Mouse (Mus musculus) MEL (cell line): ENCODE data around the gene Atp5h. TPM values are rescaled to one million over a fixed set of nuclear protein-coding genes. Genes with fewer than 3 reads are reported as not detected.

ENCODE experiments used
- DNase-seq: peaks from one replicate; pipeline ENCODE4 v3.0.0; 2011; ENCODE audit warnings: low read depth, low spot score
- H3K27ac ChIP-seq: 2 replicates; pipeline ENCODE4 v1.5.1; 2012; ENCODE audit warnings: low read depth, mild to moderate bottlenecking, control low read depth, low read length, moderate library complexity; ENCODE audit not compliant: control insufficient read depth
- H3K27me3 ChIP-seq, 2 experiments: fragments of 150-350 bp in 1 of 2; sonication (generic) in 1 of 2; 2 replicates each; pipeline ENCODE4 v1.6.1; 2012; ENCODE audit warnings: low read length in 2 of 2, mild to moderate bottlenecking in 2 of 2, improper control_type of control experiment in 1 of 2, moderate library complexity in 1 of 2; ENCODE audit not compliant: insufficient read depth in 2 of 2, control insufficient read depth in 1 of 2
- H3K36me3 ChIP-seq, 2 experiments: 2 replicates each; pipeline ENCODE4 v1.6.1; 2012 to 2014; ENCODE audit warnings: low read length in 2 of 2, improper control_type of control experiment in 1 of 2, inconsistent platforms in 1 of 2, mild to moderate bottlenecking in 1 of 2; ENCODE audit not compliant: insufficient read depth in 2 of 2, control insufficient read depth in 1 of 2
- H3K4me1 ChIP-seq, 2 experiments: fragments of 150-350 bp in 1 of 2; sonication (generic) in 1 of 2; 2 replicates each; pipeline ENCODE4 v1.6.1; 2012; ENCODE audit warnings: low read length in 2 of 2, improper control_type of control experiment in 1 of 2, mild to moderate bottlenecking in 1 of 2; ENCODE audit not compliant: insufficient read depth in 2 of 2, control insufficient read depth in 1 of 2
- H3K4me3 ChIP-seq, 2 experiments: fragments of 150-350 bp in 1 of 2; sonication (generic) in 1 of 2; 2 replicates each; pipeline ENCODE4 v1.5.1; 2012; ENCODE audit warnings: low read depth in 2 of 2, low read length in 2 of 2, mild to moderate bottlenecking in 2 of 2, moderate library complexity in 2 of 2, control low read depth in 1 of 2, improper control_type of control experiment in 1 of 2; ENCODE audit not compliant: control insufficient read depth in 1 of 2, insufficient read depth in 1 of 2
- H3K79me2 ChIP-seq: 2 replicates; pipeline ENCODE4 v1.6.1; 2012; ENCODE audit warnings: mild to moderate bottlenecking, low read length, moderate library complexity; ENCODE audit not compliant: control insufficient read depth, poor library complexity, insufficient read depth
- H3K9ac ChIP-seq: 2 replicates; pipeline ENCODE4 v1.6.1; 2012; ENCODE audit warnings: low read depth, mild to moderate bottlenecking, control low read depth, low read length, moderate library complexity; ENCODE audit not compliant: control insufficient read depth, poor library complexity, severe bottlenecking
- H3K9me3 ChIP-seq: fragments of 150-350 bp; sonication (generic); replicated peaks from 2 replicates; pipeline ENCODE4 v1.6.1; 2012; ENCODE audit warnings: mild to moderate bottlenecking, low read length, improper control_type of control experiment, moderate library complexity; ENCODE audit not compliant: insufficient read depth
- BHLHE40 ChIP-seq: IDR thresholded peaks from 2 replicates; pipeline ENCODE4 v1.6.1; 2012; ENCODE audit warnings: low read depth, mild to moderate bottlenecking, inconsistent platforms, low read length, improper control_type of control experiment, borderline replicate concordance
- CHD1 ChIP-seq: IDR thresholded peaks from 2 replicates; pipeline ENCODE4 v1.6.1; 2012; ENCODE audit warnings: low read depth, mild to moderate bottlenecking, inconsistent platforms, low read length, improper control_type of control experiment
- CTCF ChIP-seq, 3 experiments: IDR thresholded peaks in 2 of 3; conservative IDR thresholded peaks in 1 of 3; 2 replicates each; pipeline ENCODE4 v1.5.1; 2011 to 2012; ENCODE audit warnings: low read length in 3 of 3, low read depth in 2 of 3, mild to moderate bottlenecking in 2 of 3, improper control_type of control experiment in 1 of 3, inconsistent platforms in 1 of 3, mixed read lengths in 1 of 3, moderate library complexity in 1 of 3; ENCODE audit not compliant: control insufficient read depth in 1 of 3, insufficient read depth in 1 of 3, poor library complexity in 1 of 3, severe bottlenecking in 1 of 3
- GATA1 ChIP-seq: IDR thresholded peaks from 2 replicates; pipeline ENCODE4 v1.6.1; 2011; ENCODE audit warnings: low read depth, low read length, improper control_type of control experiment
- JUND ChIP-seq: IDR thresholded peaks from 2 replicates; pipeline ENCODE4 v1.6.1; 2011; ENCODE audit warnings: low read depth, mild to moderate bottlenecking, improper control_type of control experiment, low read length
- KAT2A ChIP-seq: conservative IDR thresholded peaks from 2 replicates; pipeline ENCODE4 v1.6.1; 2012; ENCODE audit warnings: low read depth, low read length, improper control_type of control experiment, inconsistent platforms
- MAFK ChIP-seq: IDR thresholded peaks from 2 replicates; pipeline ENCODE4 v1.6.1; 2011; ENCODE audit warnings: low read depth, mild to moderate bottlenecking, low read length, improper control_type of control experiment, borderline replicate concordance
- MEF2A ChIP-seq: IDR thresholded peaks from 2 replicates; pipeline ENCODE4 v1.6.1; 2014; ENCODE audit warnings: low read depth, mild to moderate bottlenecking, inconsistent platforms, low read length, improper control_type of control experiment; ENCODE audit not compliant: poor library complexity, insufficient replicate concordance, severe bottlenecking; ENCODE audit errors: extremely low read depth
- MYB ChIP-seq: IDR thresholded peaks from 2 replicates; pipeline ENCODE4 v1.6.1; 2011; ENCODE audit warnings: mild to moderate bottlenecking, low read depth, low read length, improper control_type of control experiment
- NELFE ChIP-seq: IDR thresholded peaks from 2 replicates; pipeline ENCODE4 v1.6.1; 2011; ENCODE audit warnings: low read depth, low read length, improper control_type of control experiment
- NRF1 ChIP-seq: IDR thresholded peaks from 2 replicates; pipeline ENCODE4 v1.6.1; 2014; ENCODE audit warnings: low read depth, mild to moderate bottlenecking, inconsistent platforms, low read length, improper control_type of control experiment, moderate library complexity; ENCODE audit not compliant: poor library complexity, insufficient read depth, severe bottlenecking
- POLR2A ChIP-seq, 2 experiments: IDR thresholded peaks; 2 replicates each; pipeline ENCODE4 v1.6.1; 2011 to 2012; ENCODE audit warnings: low read length in 2 of 2, mild to moderate bottlenecking in 2 of 2, control low read depth in 1 of 2, improper control_type of control experiment in 1 of 2, low read depth in 1 of 2, moderate library complexity in 1 of 2; ENCODE audit not compliant: control insufficient read depth in 1 of 2, insufficient read depth in 1 of 2, poor library complexity in 1 of 2
- SIN3A ChIP-seq: IDR thresholded peaks from 2 replicates; pipeline ENCODE4 v1.6.1; 2012; ENCODE audit warnings: low read length, improper control_type of control experiment, inconsistent platforms
- TAL1 ChIP-seq: IDR thresholded peaks from 2 replicates; pipeline ENCODE4 v1.6.1; 2012; ENCODE audit warnings: mild to moderate bottlenecking, inconsistent platforms, low read length, moderate library complexity, mixed read lengths
- TBP ChIP-seq: IDR thresholded peaks from 2 replicates; pipeline ENCODE4 v1.8.0; 2011; ENCODE audit warnings: low read depth, low read length, improper control_type of control experiment
- TCF12 ChIP-seq: IDR thresholded peaks from 2 replicates; pipeline ENCODE4 v1.6.1; 2014; ENCODE audit warnings: low read depth, mild to moderate bottlenecking, inconsistent platforms, low read length, improper control_type of control experiment, moderate library complexity
- UBTF ChIP-seq: IDR thresholded peaks from 2 replicates; pipeline ENCODE4 v1.6.1; 2012; ENCODE audit warnings: low read depth, mild to moderate bottlenecking, inconsistent platforms, low read length, improper control_type of control experiment, moderate library complexity, borderline replicate concordance; ENCODE audit not compliant: insufficient read depth
- USF1 ChIP-seq: IDR thresholded peaks from 2 replicates; pipeline ENCODE4 v1.6.1; 2014; ENCODE audit warnings: low read depth, mild to moderate bottlenecking, inconsistent platforms, low read length, improper control_type of control experiment, moderate library complexity
- ZKSCAN1 ChIP-seq: IDR thresholded peaks from 2 replicates; pipeline ENCODE4 v1.6.1; 2012; ENCODE audit warnings: low read depth, mild to moderate bottlenecking, inconsistent platforms, low read length, improper control_type of control experiment, moderate library complexity
- polyA plus RNA-seq, 2 experiments: library from polyadenylated mRNA; stranded (reverse) in 1 of 2; unstranded in 1 of 2; fragments of >175 nt in 1 of 2; fragments of >200 nt in 1 of 2; gene quantifications; 2 replicates each; pipeline versions ENCODE4 v1.2.1 to v1.2.4; 2012; ENCODE audit warnings: low replicate concordance in 2 of 2, low read depth in 1 of 2; ENCODE audit not compliant: insufficient read length in 2 of 2, insufficient read depth in 1 of 2, missing spikeins in 1 of 2
- total RNA-seq: library from RNA; depleted of rRNA; stranded (reverse); fragments of 300-350 nt; gene quantifications from 2 replicates; pipeline ENCODE4 v1.2.3, GENCODE M21; 2012

Gene Atp5h
- total and polyA plus RNA-seq, 3 experiments = 525 to 1,715 (median 706) TPM

GRCm38 (mm10) chr11:115408266-115408920 lies 11.4 kb downstream of the Atp5h start:
- no peak for DNase-seq
- TF ChIP-seq CTCF (IDR thresholded peaks at IDR 0.05 in 2 of 3, conservative IDR thresholded peaks at IDR 0.05 in 1 of 3; ENCODE audit: control insufficient read depth in 1 of 3, insufficient read depth in 1 of 3, low read depth in 2 of 3, low read length in 3 of 3, poor library complexity in 1 of 3, severe bottlenecking in 1 of 3) (peak in 2 of 3 experiments; percentile 8 to 28; a peak in 1 of 6 replicates), TBP (peak; percentile 75), BHLHE40 (no peak), JUND (no peak)
- peaks cover 11% of the 10 kb centered on the region for H3K79me2 ChIP-seq
- H3K9ac ChIP-seq = no peak overlapping the region
- H3K9me3 ChIP-seq = no peaks in the 10 kb centered on the region
- no peak overlapping the region for H3K4me3 ChIP-seq
- peaks cover 2 to 24% of the 10 kb centered on the region in 2 experiments; a peak in 3 of 4 replicates for H3K4me1 ChIP-seq
- no peak overlapping the region for H3K27ac ChIP-seq
- H3K27me3 ChIP-seq = no peaks in the 10 kb centered on the region
- H3K36me3 ChIP-seq = peaks cover 0 to 19% of the 10 kb centered on the region in 2 experiments; a peak in 2 of 4 replicates

DNA sequence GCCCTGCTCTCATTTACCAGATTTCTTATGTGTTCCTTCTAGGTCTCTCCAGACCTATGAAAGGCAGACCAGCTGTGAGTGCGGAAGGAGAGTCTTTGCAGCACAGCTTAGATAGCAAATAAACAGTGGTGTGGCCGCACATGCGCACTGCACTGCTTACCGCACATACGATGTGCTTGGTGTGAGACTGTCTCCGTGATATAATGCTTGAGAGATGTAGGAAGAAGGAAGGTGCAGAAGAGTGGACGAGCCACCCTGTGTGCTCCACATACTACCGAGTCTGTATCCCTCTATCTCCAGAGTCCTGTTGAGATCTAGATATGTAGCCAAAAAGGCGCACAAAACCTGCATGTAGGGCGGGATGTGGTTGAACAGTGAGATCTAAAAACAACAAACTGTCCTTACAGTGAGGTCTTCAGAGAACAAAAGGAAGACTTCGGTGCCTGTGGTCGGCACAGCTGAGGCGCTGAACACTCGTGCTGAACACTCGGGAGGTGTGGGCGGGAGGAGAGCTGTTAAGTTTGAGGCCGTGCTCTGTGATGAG lies 12.8 kb downstream of the Atp5h start:
- no peaks in the 10 kb centered on the region for H3K9me3 ChIP-seq
- no peak overlapping the region for H3K4me3 ChIP-seq
- DNase-seq = no peak
- H3K79me2 ChIP-seq = peaks cover 10% of the 10 kb centered on the region
- peak; percentile 63; the same call in 1 of the 2 replicates for TF ChIP-seq TBP
- no peak for TF ChIP-seq KAT2A
- TF ChIP-seq, all 39 proteins: peak for 1
- Histone ChIP-seq H3K27me3 (no peaks in the 10 kb centered on the region), H3K27ac (no peak overlapping the region), H3K4me1 (peaks cover 2 to 34% of the 10 kb centered on the region in 2 experiments; a peak in 3 of 4 replicates), H3K9ac (no peak overlapping the region), H3K36me3 (peaks cover 0 to 25% of the 10 kb centered on the region in 2 experiments; a peak in 2 of 4 replicates)

DNA sequence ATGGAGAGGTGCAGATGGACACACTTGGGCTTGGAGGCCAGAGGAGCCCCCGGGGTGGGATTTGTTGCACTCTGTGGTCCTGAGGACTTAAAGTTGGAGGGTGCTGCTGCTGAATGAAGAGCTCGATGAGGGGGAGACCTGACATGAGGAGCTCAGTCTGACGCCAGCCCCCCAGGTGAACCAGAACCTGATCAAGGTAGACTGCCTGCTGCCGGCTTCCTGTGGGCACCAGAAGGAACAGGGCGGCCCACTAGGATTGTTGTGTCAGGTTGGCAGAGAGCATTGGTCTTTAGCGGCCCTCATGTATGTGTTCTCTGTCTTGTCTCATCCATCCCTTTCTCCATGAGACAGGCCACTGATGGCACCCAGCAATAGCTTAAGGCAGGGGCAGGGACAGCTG lies 14.0 kb downstream of the Atp5h start:
- TF ChIP-seq CHD1 = no peak
- no peak for TF ChIP-seq NELFE
- TF ChIP-seq ZKSCAN1 = no peak
- no peak for TF ChIP-seq TCF12
- no peak for TF ChIP-seq MYB
- no peak for TF ChIP-seq JUND
- TF ChIP-seq GATA1 = no peak
- no peak for TF ChIP-seq SIN3A
- no peak for TF ChIP-seq UBTF
- TF ChIP-seq MEF2A = no peak
- TF ChIP-seq MAFK = no peak
- no peak for TF ChIP-seq POLR2A (IDR thresholded peaks at IDR 0.05; ENCODE audit: control insufficient read depth in 1 of 2, insufficient read depth in 1 of 2, low read depth in 1 of 2, low read length in 2 of 2, poor library complexity in 1 of 2)
- TF ChIP-seq USF1 = no peak
- TF ChIP-seq NRF1 = no peak
- no peak for TF ChIP-seq TAL1
- TF ChIP-seq BHLHE40 = no peak
- peaks cover 2 to 23% of the 10 kb centered on the region in 2 experiments; a peak in 2 of 4 replicates for H3K4me1 ChIP-seq
- no peaks in the 10 kb centered on the region for H3K9me3 ChIP-seq
- H3K27me3 ChIP-seq = no peaks in the 10 kb centered on the region
- DNase-seq = no peak
- H3K9ac ChIP-seq = no peak overlapping the region
- H3K36me3 ChIP-seq = peaks cover 0 to 15% of the 10 kb centered on the region in 2 experiments; a peak in 2 of 4 replicates
- no peak overlapping the region for H3K27ac ChIP-seq
- no peak overlapping the region for H3K4me3 ChIP-seq
- H3K79me2 ChIP-seq = peaks cover 10% of the 10 kb centered on the region
